Mouse (Mus musculus): Measurements from ENCODE around the gene Stk39. TPM values are rescaled to one million over a fixed set of nuclear protein-coding genes. Genes with fewer than 3 reads are reported as not detected.

The Stk39 gene
- total and polyA plus RNA-seq, 2 experiments from 2014 or later = 23.0 to 25.5 TPM

DNA sequence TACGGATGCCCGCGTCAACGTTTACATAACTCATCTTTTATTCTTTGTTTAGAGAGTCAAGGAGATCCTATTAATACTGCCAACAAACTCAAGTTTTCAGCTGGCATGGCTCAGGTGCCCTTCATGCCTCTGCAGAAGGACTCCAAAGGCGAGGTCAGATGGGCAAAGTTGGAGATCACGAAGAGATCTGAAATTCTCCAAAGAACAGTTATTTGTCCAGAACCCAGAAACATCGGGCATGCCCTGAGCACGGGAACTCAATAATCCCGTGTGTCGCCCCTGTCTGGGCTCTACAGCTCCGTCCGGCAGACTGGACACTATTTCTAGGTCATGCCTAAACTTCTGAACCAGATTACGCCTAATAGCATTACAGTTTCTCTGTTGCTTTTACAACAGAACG, 3.8 kb downstream of the Stk39 start:
- 81% methylated on average over 14 of the region's 14 CpGs for WGBS
- Histone ChIP-seq H3K4me1 (ENCODE audit: insufficient read depth) (peaks cover 5% of the 10 kb centered on the region; the same call in 1 of the 2 replicates), H3K4me3 (ENCODE audit: low read depth, low read length) (no peak overlapping the region), H3K27ac (ENCODE audit: low read depth, low read length) (no peak overlapping the region), H3K9me3 (ENCODE audit: low read length) (no peaks in the 10 kb centered on the region), H3K4me2 (ENCODE audit: low read depth) (no peak overlapping the region), H3K36me3 (ENCODE audit: insufficient read depth) (no peaks in the 10 kb centered on the region), H3K27me3 (ENCODE audit: insufficient read depth, low read length) (no peaks in the 10 kb centered on the region), H3K9ac (no peak overlapping the region)
- no peak for TF ChIP-seq CTCF (IDR thresholded peaks at IDR 0.05; ENCODE audit: low read depth)
- ATAC-seq (no peak), DNase-seq (no peak)

DNA sequence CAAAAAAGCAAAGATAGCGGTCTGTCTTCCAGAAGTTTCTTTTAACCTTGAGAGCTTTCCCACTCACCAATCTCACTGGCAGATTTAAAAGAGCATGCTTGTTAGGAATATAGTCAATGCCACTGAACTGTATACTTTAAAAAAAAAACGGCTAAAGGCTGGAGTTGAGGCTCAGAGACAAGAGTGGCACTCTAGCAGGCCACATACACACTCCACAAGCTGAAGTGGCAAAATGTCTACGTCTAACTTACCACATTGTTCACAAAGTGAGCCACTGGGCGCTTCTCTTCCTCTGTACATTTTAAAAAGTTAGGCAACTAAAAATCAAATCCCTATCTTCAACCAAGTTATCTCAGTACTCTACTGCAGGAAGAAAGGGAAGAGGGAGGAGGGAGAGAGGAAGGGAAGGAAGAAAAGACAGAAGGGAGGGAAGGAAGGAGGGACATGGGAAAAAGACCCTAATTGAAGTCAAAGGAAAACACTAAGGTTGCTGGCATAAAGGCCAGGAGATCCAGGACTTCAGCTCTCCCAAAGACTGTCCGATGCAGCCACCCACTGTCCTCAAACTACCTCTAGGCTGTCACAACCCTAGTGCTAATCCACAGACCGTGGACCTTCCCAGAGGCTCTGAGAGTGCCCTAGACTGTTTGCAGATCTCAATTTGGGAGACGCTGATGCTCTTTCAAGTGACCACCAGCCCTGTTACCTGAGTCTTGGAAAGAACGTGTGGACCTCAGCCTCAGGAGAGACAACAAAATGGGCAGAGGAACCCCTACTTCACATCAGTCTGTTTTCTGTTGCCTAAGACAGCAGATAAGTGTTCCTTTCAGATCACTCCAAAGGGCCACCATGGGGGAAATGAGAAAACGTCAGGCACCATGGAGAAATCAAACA, 4.7 kb downstream of the Stk39 start:
- DNase-seq (no peak), ATAC-seq (no peak)
- Histone ChIP-seq H3K27me3 (ENCODE audit: insufficient read depth, low read length) (no peaks in the 10 kb centered on the region), H3K9me3 (ENCODE audit: low read length) (no peaks in the 10 kb centered on the region), H3K4me1 (ENCODE audit: insufficient read depth) (peaks cover 5% of the 10 kb centered on the region; the same call in 1 of the 2 replicates), H3K27ac (ENCODE audit: low read depth, low read length) (no peak overlapping the region), H3K36me3 (ENCODE audit: insufficient read depth) (no peaks in the 10 kb centered on the region), H3K4me2 (ENCODE audit: low read depth) (no peak overlapping the region), H3K9ac (no peak overlapping the region), H3K4me3 (ENCODE audit: low read depth, low read length) (no peak overlapping the region)
- TF ChIP-seq CTCF (IDR thresholded peaks at IDR 0.05; ENCODE audit: low read depth) = no peak
- 80% methylated on average over 9 of the region's 9 CpGs for WGBS

DNA sequence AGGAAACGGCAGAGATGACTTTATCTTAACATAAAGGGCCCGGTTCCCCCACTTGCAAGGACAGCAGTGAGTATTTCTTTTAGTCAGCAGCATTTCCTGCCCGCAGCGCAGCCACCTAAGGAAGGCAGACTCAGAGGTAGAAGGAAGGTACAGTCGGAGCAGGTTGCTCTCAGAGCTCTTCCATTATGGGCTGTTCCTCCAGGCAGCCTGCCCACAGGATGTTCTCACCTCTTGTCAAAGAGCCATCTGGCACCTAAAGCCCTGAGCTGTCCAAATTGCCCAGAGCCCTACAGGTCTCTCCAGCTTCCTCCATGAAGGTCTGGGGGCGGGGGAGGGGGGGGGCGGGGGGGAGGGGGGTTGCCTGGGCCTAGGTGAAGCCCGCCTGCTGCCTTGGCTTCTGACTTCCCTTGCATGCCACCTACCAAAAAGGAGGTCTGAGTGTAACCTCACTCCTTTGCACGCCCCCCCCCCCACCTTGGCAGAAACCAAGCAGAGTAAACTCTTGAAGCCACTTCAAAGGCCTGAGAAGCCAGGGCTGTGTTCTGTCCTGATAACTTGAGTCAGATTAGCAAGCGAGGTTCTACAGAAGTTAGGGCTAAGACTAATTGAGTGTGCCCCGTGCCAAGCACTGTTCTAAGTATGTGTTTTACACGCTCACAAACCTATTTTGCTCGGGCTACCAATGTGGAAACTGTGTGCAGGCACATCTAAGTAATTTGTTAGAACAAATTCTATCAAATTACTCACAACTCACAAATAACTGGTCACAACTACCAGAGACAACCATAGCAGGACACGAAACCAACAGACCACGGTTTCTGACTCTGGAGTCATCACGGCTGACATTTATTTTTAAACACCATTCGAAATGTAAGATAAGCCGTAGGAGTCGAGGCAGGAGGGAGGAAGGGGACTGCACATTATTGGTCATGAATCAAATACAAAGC, 5.7 kb downstream of the Stk39 start:
- H3K27ac ChIP-seq (ENCODE audit: low read depth, low read length) = no peak overlapping the region
- no peaks in the 10 kb centered on the region for H3K9me3 ChIP-seq (ENCODE audit: low read length)
- H3K4me1 ChIP-seq (ENCODE audit: insufficient read depth) = peaks cover 5% of the 10 kb centered on the region; the same call in 1 of the 2 replicates
- TF ChIP-seq CTCF (IDR thresholded peaks at IDR 0.05; ENCODE audit: low read depth) = no peak
- H3K27me3 ChIP-seq (ENCODE audit: insufficient read depth, low read length) = no peaks in the 10 kb centered on the region
- H3K9ac ChIP-seq = no peak overlapping the region
- H3K4me3 ChIP-seq (ENCODE audit: low read depth, low read length) = no peak overlapping the region
- no peak overlapping the region for H3K4me2 ChIP-seq (ENCODE audit: low read depth)
- DNase-seq (no peak), ATAC-seq (no peak)
- 70% methylated on average over 17 of the region's 19 CpGs for WGBS
- no peaks in the 10 kb centered on the region for H3K36me3 ChIP-seq (ENCODE audit: insufficient read depth)

DNA sequence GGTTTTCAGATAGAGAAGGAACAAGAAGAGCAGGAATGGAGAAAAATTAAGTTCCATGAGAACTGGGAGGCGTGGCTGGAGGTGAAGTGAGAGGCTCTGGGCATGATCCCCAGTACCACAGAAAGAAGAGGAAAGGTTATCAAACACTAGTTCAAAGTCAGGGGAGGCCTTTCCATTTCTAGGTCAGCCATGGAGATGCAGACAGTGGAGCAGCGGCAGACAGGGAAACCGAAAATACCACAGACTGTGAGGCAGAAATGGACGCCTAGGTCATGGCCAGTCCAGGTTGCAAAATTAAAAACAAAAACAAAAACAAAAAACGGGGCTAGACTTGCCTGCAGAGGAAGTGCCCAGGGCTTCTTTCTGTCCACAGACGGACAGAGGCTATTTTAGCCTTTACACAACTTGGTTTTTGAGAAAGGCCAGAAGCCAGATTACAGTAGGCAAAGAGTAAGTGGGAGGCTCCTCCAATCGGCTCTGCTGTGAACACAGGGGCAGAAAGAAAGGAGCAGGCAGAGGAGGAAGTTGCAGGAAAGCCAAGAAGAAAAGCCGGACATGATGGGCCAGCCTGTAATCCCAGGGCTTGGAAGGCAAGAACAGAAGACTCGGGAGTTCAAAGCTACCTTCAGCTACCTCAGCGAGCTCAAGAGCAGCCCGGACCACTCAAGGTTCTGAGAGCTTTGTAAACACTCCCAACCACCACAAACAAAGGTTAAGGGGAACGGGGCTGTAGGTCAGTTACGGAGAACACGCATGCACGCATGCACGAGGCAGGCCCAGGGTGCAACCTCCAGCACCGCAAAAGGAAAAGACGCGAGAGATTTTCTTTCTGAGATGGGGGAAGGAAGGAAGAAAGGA, 6.6 kb downstream of the Stk39 start:
- Histone ChIP-seq H3K36me3 (ENCODE audit: insufficient read depth) (no peaks in the 10 kb centered on the region), H3K4me3 (ENCODE audit: low read depth, low read length) (no peak overlapping the region), H3K27ac (ENCODE audit: low read depth, low read length) (no peak overlapping the region), H3K9me3 (ENCODE audit: low read length) (no peaks in the 10 kb centered on the region), H3K4me2 (ENCODE audit: low read depth) (no peak overlapping the region), H3K9ac (no peak overlapping the region), H3K27me3 (ENCODE audit: insufficient read depth, low read length) (no peaks in the 10 kb centered on the region), H3K4me1 (ENCODE audit: insufficient read depth) (peaks cover 5% of the 10 kb centered on the region; the same call in 1 of the 2 replicates)
- TF ChIP-seq CTCF (IDR thresholded peaks at IDR 0.05; ENCODE audit: low read depth) = no peak
- no peak for ATAC-seq
- 77% methylated on average over 19 of the region's 19 CpGs for WGBS
- DNase-seq = no peak

DNA sequence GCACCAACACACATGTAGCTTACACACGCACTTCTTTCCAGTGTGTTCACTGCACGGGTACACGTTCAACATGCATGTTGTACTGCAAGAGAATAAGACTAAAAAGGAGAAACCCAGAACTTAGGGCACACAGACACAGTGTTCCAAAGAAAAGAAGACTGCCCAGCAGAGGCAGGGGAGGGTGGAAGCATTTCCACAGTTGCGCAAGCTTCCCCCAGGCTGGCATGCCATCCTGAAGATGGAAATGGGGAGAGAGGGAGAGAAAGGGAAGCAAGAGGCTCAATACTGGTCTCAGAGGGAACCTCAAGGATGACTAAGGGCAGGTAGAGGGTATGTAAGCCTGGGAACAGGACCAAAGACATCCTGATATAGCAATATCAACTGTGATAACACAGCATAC, 7.6 kb downstream of the Stk39 start:
- H3K4me1 ChIP-seq (ENCODE audit: insufficient read depth) = no peaks in the 10 kb centered on the region
- no peak overlapping the region for H3K4me3 ChIP-seq (ENCODE audit: low read depth, low read length)
- no peaks in the 10 kb centered on the region for H3K9me3 ChIP-seq (ENCODE audit: low read length)
- no peak overlapping the region for H3K9ac ChIP-seq
- H3K4me2 ChIP-seq (ENCODE audit: low read depth) = no peak overlapping the region
- ATAC-seq = no peak
- H3K27ac ChIP-seq (ENCODE audit: low read depth, low read length) = no peak overlapping the region
- H3K36me3 ChIP-seq (ENCODE audit: insufficient read depth) = no peaks in the 10 kb centered on the region
- DNase-seq = no peak
- TF ChIP-seq CTCF (IDR thresholded peaks at IDR 0.05; ENCODE audit: low read depth) = no peak
- 97% methylated on average over 4 of the region's 4 CpGs for WGBS
- H3K27me3 ChIP-seq (ENCODE audit: insufficient read depth, low read length) = no peaks in the 10 kb centered on the region

DNA sequence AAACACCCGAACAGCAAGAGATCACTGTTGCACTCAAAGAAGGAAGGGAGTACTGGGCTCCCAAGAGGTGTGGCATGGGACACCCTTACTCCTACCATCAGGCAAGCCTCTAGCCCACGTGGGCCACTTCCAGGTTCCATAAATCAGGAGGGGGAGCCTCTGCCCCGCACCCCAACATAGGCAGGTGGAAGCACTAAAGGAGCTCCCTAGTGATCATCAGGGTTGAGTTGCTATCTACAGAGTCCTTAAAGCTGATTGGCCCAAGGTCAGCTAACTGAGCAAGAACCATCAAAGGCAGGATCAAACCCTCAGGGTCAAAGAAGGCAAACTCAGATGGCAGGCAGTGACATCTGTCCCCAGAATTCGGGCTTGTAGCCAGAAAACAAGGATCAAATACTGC, 8.3 kb downstream of the Stk39 start:
- H3K9me3 ChIP-seq (ENCODE audit: low read length) = no peaks in the 10 kb centered on the region
- H3K4me3 ChIP-seq (ENCODE audit: low read depth, low read length) = no peak overlapping the region
- DNase-seq = no peak
- no peak for TF ChIP-seq CTCF (IDR thresholded peaks at IDR 0.05; ENCODE audit: low read depth)
- H3K27me3 ChIP-seq (ENCODE audit: insufficient read depth, low read length) = no peaks in the 10 kb centered on the region
- no peak overlapping the region for H3K9ac ChIP-seq
- H3K27ac ChIP-seq (ENCODE audit: low read depth, low read length) = no peak overlapping the region
- H3K4me1 ChIP-seq (ENCODE audit: insufficient read depth) = no peaks in the 10 kb centered on the region
- WGBS = 85% methylated on average over 4 of the region's 4 CpGs
- no peak for ATAC-seq
- H3K36me3 ChIP-seq (ENCODE audit: insufficient read depth) = no peaks in the 10 kb centered on the region
- H3K4me2 ChIP-seq (ENCODE audit: low read depth) = no peak overlapping the region

Measured in forebrain, postnatal 0 days (tissue).